ENCODE assay signal across 8 mouse cellular contexts in the genomic region with DNA sequence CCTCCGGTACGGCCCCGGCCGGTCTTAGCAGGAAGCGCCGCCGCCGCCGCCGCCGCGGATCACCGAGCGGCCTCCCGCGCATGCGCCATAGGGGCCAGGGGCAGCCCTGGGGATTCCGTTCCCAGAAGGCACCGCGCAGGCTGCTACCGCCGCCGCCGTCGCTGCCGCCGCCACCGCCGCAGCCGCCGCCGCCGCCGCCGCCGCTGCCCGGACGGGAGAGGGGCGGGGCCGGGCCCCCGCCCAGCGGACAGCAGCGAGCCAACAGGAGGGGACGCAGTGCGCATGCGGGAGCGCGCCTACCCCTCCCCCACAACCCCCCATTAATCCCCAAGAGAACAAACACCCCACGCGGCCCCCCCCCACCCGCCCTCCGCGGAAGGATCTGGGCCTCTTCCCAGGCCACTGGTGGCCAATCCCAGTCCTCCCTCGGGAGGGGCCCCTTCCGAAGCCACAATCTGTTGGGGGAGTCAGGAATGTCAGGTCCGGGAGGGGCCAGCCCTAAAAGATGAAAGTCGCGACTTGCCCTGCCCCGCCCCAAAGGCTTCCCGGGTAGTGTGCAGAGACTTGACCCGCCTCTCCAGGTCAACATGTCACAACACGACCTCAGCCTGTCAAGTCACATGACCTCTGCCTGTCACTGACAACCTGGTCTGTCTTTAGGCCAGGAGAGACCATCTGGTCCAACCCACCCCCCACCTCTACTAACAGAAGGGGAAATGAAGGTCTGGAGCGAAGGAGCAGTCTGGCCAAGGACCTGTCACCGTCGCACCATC. TPM values are rescaled to one million over a fixed set of nuclear protein-coding genes. Genes with fewer than 3 reads are reported as not detected.
A peak's percentile ranks its signal among the peaks of the same experiment; 100 is the strongest.
DNase-seq lines count a peak whose midpoint lies in the region; ATAC-seq and TF ChIP-seq lines count a peak whose summit lies in the region.

A gene (minus strand): TSS at position 219 of the 773 bp plus-strand sequence.

- H3K9me3 ChIP-seq in heart, embryonic 10.5 days = no peaks in the 10 kb centered on the region
- no peaks in the 10 kb centered on the region for H3K9me3 ChIP-seq in kidney, embryonic 15.5 days (replicated peaks)
- no peaks in the 10 kb centered on the region for H3K9me3 ChIP-seq in liver, embryonic 11.5 days (ENCODE audit: control insufficient read depth, low read length)
- H3K9me3 ChIP-seq in stomach, embryonic 14.5 days (ENCODE audit: control insufficient read depth, low read depth, low read length) = no peaks in the 10 kb centered on the region

- H3K9ac ChIP-seq in kidney, embryonic 15.5 days = peak within 1 kb of the TSS; percentile 61
- peak within 1 kb of the TSS; percentile 90 for H3K9ac ChIP-seq in liver, embryonic 11.5 days (ENCODE audit: low read depth, low read length)
- H3K9ac ChIP-seq in stomach, embryonic 14.5 days (replicated peaks; ENCODE audit: low read depth, low read length) = peak within 1 kb of the TSS; percentile 54

- peak within 1 kb of the TSS; percentile 71 for H3K4me3 ChIP-seq in bone marrow macrophage, adult 2 months (ENCODE audit: insufficient read depth, low read length)
- peak within 1 kb of the TSS; percentile 55 for H3K4me3 ChIP-seq in embryonic fibroblast, embryonic 13.5 days (ENCODE audit: insufficient read depth, low read length)
- H3K4me3 ChIP-seq in heart, embryonic 10.5 days = peak within 1 kb of the TSS; percentile 75
- peak within 1 kb of the TSS; percentile 71 for H3K4me3 ChIP-seq in kidney, embryonic 15.5 days (replicated peaks)
- H3K4me3 ChIP-seq in liver, embryonic 11.5 days (ENCODE audit: low read depth, low read length) = peak within 1 kb of the TSS; percentile 86
- peak within 1 kb of the TSS; percentile 64 for H3K4me3 ChIP-seq in stomach, embryonic 14.5 days (ENCODE audit: low read depth, low read length)

- DNase-seq in A20 (ENCODE audit: low read depth, low spot score) = peak; percentile 97
- DNase-seq in heart, embryonic 10.5 days (ENCODE audit: low spot score) = peak; percentile 97
- peak; percentile 94 for DNase-seq in liver, embryonic 11.5 days (ENCODE audit: low spot score)
- DNase-seq in naive thymus-derived CD4-positive, alpha-beta T cell, adult 2 months (ENCODE audit: low read depth) = peak; percentile 95

- H3K27ac ChIP-seq in bone marrow macrophage, adult 2 months (ENCODE audit: insufficient read depth, low read depth, low read length) = peak within 1 kb of the TSS; percentile 91
- peak within 1 kb of the TSS; percentile 100 for H3K27ac ChIP-seq in embryonic fibroblast, embryonic 13.5 days (ENCODE audit: insufficient read depth, low read length)
- peak within 1 kb of the TSS; percentile 98 for H3K27ac ChIP-seq in heart, embryonic 10.5 days
- H3K27ac ChIP-seq in kidney, embryonic 15.5 days = peak within 1 kb of the TSS; percentile 99
- peak within 1 kb of the TSS; percentile 99 for H3K27ac ChIP-seq in liver, embryonic 11.5 days (ENCODE audit: low read depth, low read length)
- H3K27ac ChIP-seq in stomach, embryonic 14.5 days (ENCODE audit: low read length) = peak within 1 kb of the TSS; percentile 98

- ATAC-seq in kidney, embryonic 15.5 days (replicated peaks; ENCODE audit: low FRiP score) = peak; percentile 23
- ATAC-seq in liver, embryonic 11.5 days (replicated peaks; ENCODE audit: low FRiP score) = peak; percentile 40
- ATAC-seq in stomach, embryonic 14.5 days (ENCODE audit: insufficient number of reproducible peaks, insufficient read depth, low FRiP score, low read depth) = peak; percentile 20

- no peak for TF ChIP-seq POLR2A in bone marrow macrophage, adult 2 months (IDR thresholded peaks at IDR 0.05; ENCODE audit: borderline replicate concordance, low read depth, low read length)
- TF ChIP-seq POLR2A in embryonic fibroblast, embryonic 13.5 days (IDR thresholded peaks at IDR 0.05; ENCODE audit: low read depth, low read length) = peak; percentile 78

- H3K27me3 ChIP-seq in heart, embryonic 10.5 days (ENCODE audit: insufficient read depth, poor library complexity, severe bottlenecking) = no peaks in the 10 kb centered on the region
- no peaks in the 10 kb centered on the region for H3K27me3 ChIP-seq in kidney, embryonic 15.5 days
- H3K27me3 ChIP-seq in liver, embryonic 11.5 days (replicated peaks; ENCODE audit: control insufficient read depth, insufficient read depth, low read length) = no peaks in the 10 kb centered on the region
- H3K27me3 ChIP-seq in stomach, embryonic 14.5 days (ENCODE audit: control insufficient read depth, insufficient read depth, low read length) = no peaks in the 10 kb centered on the region

- H3K36me3 ChIP-seq in heart, embryonic 10.5 days = peaks cover 48% of the 10 kb centered on the region
- peaks cover 51% of the 10 kb centered on the region for H3K36me3 ChIP-seq in kidney, embryonic 15.5 days
- H3K36me3 ChIP-seq in liver, embryonic 11.5 days (ENCODE audit: control insufficient read depth, insufficient read depth, low read length) = peaks cover 40% of the 10 kb centered on the region
- H3K36me3 ChIP-seq in stomach, embryonic 14.5 days (ENCODE audit: control insufficient read depth, insufficient read depth, low read length) = peaks cover 42% of the 10 kb centered on the region

- H3K4me1 ChIP-seq in bone marrow macrophage, adult 2 months (ENCODE audit: control insufficient read depth, insufficient read depth, low read length) = peaks cover 22% of the 10 kb centered on the region
- H3K4me1 ChIP-seq in embryonic fibroblast, embryonic 13.5 days (ENCODE audit: control insufficient read depth, insufficient read depth, low read length) = peaks cover 10% of the 10 kb centered on the region; the same call in 1 of the 2 replicates
- peaks cover 66% of the 10 kb centered on the region for H3K4me1 ChIP-seq in heart, embryonic 10.5 days
- peaks cover 67% of the 10 kb centered on the region for H3K4me1 ChIP-seq in kidney, embryonic 15.5 days
- peaks cover 51% of the 10 kb centered on the region for H3K4me1 ChIP-seq in liver, embryonic 11.5 days (replicated peaks; ENCODE audit: control insufficient read depth, insufficient read depth, low read length)
- peaks cover 49% of the 10 kb centered on the region for H3K4me1 ChIP-seq in stomach, embryonic 14.5 days (ENCODE audit: control insufficient read depth, insufficient read depth, low read length)

- WGBS in heart, embryonic 10.5 days = under 1% methylated on average over 38 of the region's 65 CpGs
- under 1% methylated on average over 43 of the region's 65 CpGs for WGBS in kidney, embryonic 15.5 days
- 0% methylated on average over 45 of the region's 65 CpGs for WGBS in liver, embryonic 11.5 days
- WGBS in stomach, embryonic 14.5 days = under 1% methylated on average over 33 of the region's 65 CpGs

- peak within 1 kb of the TSS; percentile 86 for H3K4me2 ChIP-seq in kidney, embryonic 15.5 days
- H3K4me2 ChIP-seq in liver, embryonic 11.5 days = peak within 1 kb of the TSS; percentile 98
- peak within 1 kb of the TSS; percentile 96 for H3K4me2 ChIP-seq in stomach, embryonic 14.5 days (replicated peaks; ENCODE audit: low read depth, low read length)

- TF ChIP-seq CTCF in bone marrow macrophage, adult 2 months (IDR thresholded peaks at IDR 0.05; ENCODE audit: low read depth, low read length) = no peak
- TF ChIP-seq CTCF in embryonic fibroblast, embryonic 13.5 days (IDR thresholded peaks at IDR 0.05; ENCODE audit: borderline replicate concordance, insufficient read depth, low read length) = no peak

RNA-seq across cellular contexts. Expression of the gene that starts here (rescaled TPM):
- 45.8 and 53.4 TPM in 2 replicates for polyA plus RNA-seq in bone marrow macrophage, adult 2 months (2012; ENCODE audit: insufficient read depth, insufficient read length, missing spikeins)
- polyA plus RNA-seq in embryonic fibroblast, embryonic 13.5 days (2011; ENCODE audit: insufficient read length, low read depth, missing spikeins) = 26.4 and 27.2 TPM in 2 replicates
- polyA plus RNA-seq in heart, embryonic 10.5 days (2016; fragmentation: Nextera tagmentation; extraction: Ambion mirVana) = 11.3 and 16.9 TPM in 2 replicates
- polyA plus RNA-seq in kidney, embryonic 15.5 days (2015; fragmentation: Nextera tagmentation; extraction: Ambion mirVana) = 15.9 and 16.1 TPM in 2 replicates
- 14.2 and 19.0 TPM in 2 replicates for polyA plus RNA-seq in liver, embryonic 11.5 days (2014; fragmentation: Nextera tagmentation; extraction: Ambion mirVana)
- 22.2 and 23.2 TPM in 2 replicates for polyA plus RNA-seq in stomach, embryonic 14.5 days (2014; fragmentation: Nextera tagmentation; extraction: Ambion mirVana)

Comparison
In these comparisons a context has a peak if more than half of its experiments do, and no peak if none do; other contexts are left out.
1. Peak in every context shown above with its lines: DNase-seq, ATAC-seq, H3K4me3 ChIP-seq and H3K27ac ChIP-seq.